Mouse (Mus musculus) activated CD4-positive, CD25-positive, alpha-beta regulatory T cell (primary cell): ENCODE results near the gene Mbtd1. TPM values are rescaled to one million over a fixed set of nuclear protein-coding genes. Genes with fewer than 3 reads are reported as not detected.

ENCODE experiments used
- polyA plus RNA-seq, 2 experiments: library from polyadenylated mRNA; unstranded; fragments of 100-300 nt; shearing (Covaris generic); gene quantifications; one replicate each; pipeline ENCODE4 v1.2.1; 2017

Mbtd1 gene
- 10 to 100 TPM; 22.5 to 31.5 TPM for polyA plus RNA-seq

GRCm38 (mm10) chr11:93885572-93886410, at the start of gene Mbtd1, which contains the start of gene Utp18:
Gene Mbtd1 (plus strand): TSS chr11:93885852.
Gene Utp18 (minus strand): TSS chr11:93885766.

GRCm38 (mm10) chr11:93956159-93956558, 70.5 kb downstream of the Mbtd1 start, which contains the start of gene Nme2:
Gene Nme2 (minus strand): TSS chr11:93956259.

GRCm38 (mm10) chr11:93968005-93968847, 82.6 kb downstream of the Mbtd1 start, which contains the start of the genes Gm20390 and Nme1:
Gene Gm20390 (minus strand): TSS chr11:93968293.
Gene Nme1 (minus strand): TSS chr11:93968521.

GRCm38 (mm10) chr11:93995720-93996305, 110.2 kb downstream of the Mbtd1 start, which contains the start of gene Spag9:
Gene Spag9 (plus strand): TSS chr11:93996091.

Other genes with a start within 250 kb of the Mbtd1 start
- gene Utp18, start 86 bp upstream of the Mbtd1 start, polyA plus RNA-seq: 10 to 100 TPM; 46.1 to 62.4 TPM
- 100 to 1,000 TPM; 104 to 143 TPM for gene Nme2, start 70.4 kb downstream of the Mbtd1 start, polyA plus RNA-seq
- 100 to 1,000 TPM; 180 to 274 TPM for gene Gm20390, start 82.4 kb downstream of the Mbtd1 start, polyA plus RNA-seq
- gene Nme1, start 82.7 kb downstream of the Mbtd1 start, polyA plus RNA-seq: 100 to 1,000 TPM in 1 of 2 experiments, 10 to 100 TPM in 1; 99.8 to 145 TPM
- gene Spag9, start 110.2 kb downstream of the Mbtd1 start, polyA plus RNA-seq: 10 to 100 TPM; 41.0 to 43.0 TPM